Mouse (Mus musculus): ENCODE results near the gene Rcn3. TPM values are rescaled to one million over a fixed set of nuclear protein-coding genes. Genes with fewer than 3 reads are reported as not detected.
A peak's percentile ranks its signal among the peaks of the same experiment; 100 is the strongest.
"Not testable (repeated sequence)": the region's sequence is repeated elsewhere in the genome, so short reads cannot be mapped to it uniquely, and the experiment has no call there.

The Rcn3 gene
- total and polyA plus RNA-seq, 3 experiments: 16.0 to 43.0 TPM; not detected in 1

GRCm38 (mm10) chr7:45111940-45112339 lies 19.9 kb upstream of the Rcn3 start:
- no peak overlapping the region for H3K27ac ChIP-seq (ENCODE audit: control insufficient read depth, low read depth, low read length)
- DNase-seq (ENCODE audit: low read depth, low spot score): no peak
- H3K9ac ChIP-seq (ENCODE audit: control insufficient read depth, low read depth, low read length, poor library complexity, severe bottlenecking): no peak overlapping the region
- TF ChIP-seq GABPA (IDR thresholded peaks at IDR 0.05; ENCODE audit: low read depth, low read length) (no peak), CHD1 (IDR thresholded peaks at IDR 0.05; ENCODE audit: low read depth, low read length) (no peak), SMC3 (IDR thresholded peaks at IDR 0.05; ENCODE audit: low read depth, low read length) (no peak), MAZ (IDR thresholded peaks at IDR 0.05; ENCODE audit: low read depth, low read length) (no peak), ZKSCAN1 (IDR thresholded peaks at IDR 0.05; ENCODE audit: low read depth, low read length) (no peak), ZNF384 (IDR thresholded peaks at IDR 0.05; ENCODE audit: low read depth, low read length) (no peak), USF1 (IDR thresholded peaks at IDR 0.05; ENCODE audit: low read depth, low read length) (no peak), MXI1 (IDR thresholded peaks at IDR 0.05; ENCODE audit: low read depth, low read length) (no peak), EP300 (IDR thresholded peaks at IDR 0.05; ENCODE audit: low read depth in 1 of 2, low read length in 2 of 2) (no peak), POLR2AphosphoS2 (IDR thresholded peaks at IDR 0.05; ENCODE audit: low read length) (no peak), TCF12 (IDR thresholded peaks at IDR 0.05; ENCODE audit: low read depth, low read length) (no peak), MAX (IDR thresholded peaks at IDR 0.05; ENCODE audit: low read length) (no peak), POLR2A (IDR thresholded peaks at IDR 0.05; ENCODE audit: control insufficient read depth in 1 of 2, insufficient read depth in 1 of 2, low read depth in 1 of 2, low read length in 2 of 2, poor library complexity in 1 of 2) (no peak)
- peaks cover 0 to 5% of the 10 kb centered on the region in 2 experiments; a peak in 2 of 4 replicates for H3K36me3 ChIP-seq (ENCODE audit: control insufficient read depth in 1 of 2, insufficient read depth in 2 of 2, low read length in 2 of 2)
- H3K27me3 ChIP-seq (ENCODE audit: control insufficient read depth in 1 of 2, insufficient read depth in 2 of 2, low read length in 2 of 2): no peaks in the 10 kb centered on the region
- H3K79me2 ChIP-seq (ENCODE audit: control insufficient read depth, insufficient read depth, low read length, poor library complexity): no peaks in the 10 kb centered on the region
- H3K9me3 ChIP-seq (replicated peaks; ENCODE audit: insufficient read depth, low read length): no peaks in the 10 kb centered on the region
- H3K4me3 ChIP-seq (ENCODE audit: control insufficient read depth in 1 of 2, insufficient read depth in 1 of 2, low read depth in 2 of 2, low read length in 2 of 2): no peak overlapping the region
- H3K4me1 ChIP-seq (ENCODE audit: control insufficient read depth in 1 of 2, insufficient read depth in 2 of 2, low read length in 2 of 2): peaks cover 5 to 26% of the 10 kb centered on the region in 2 experiments

GRCm38 (mm10) chr7:45110089-45110488 lies 18.1 kb upstream of the Rcn3 start:
- H3K9me3 ChIP-seq (replicated peaks; ENCODE audit: insufficient read depth, low read length); H3K9ac ChIP-seq (ENCODE audit: control insufficient read depth, low read depth, low read length, poor library complexity, severe bottlenecking); H3K27me3 ChIP-seq (ENCODE audit: control insufficient read depth in 1 of 2, insufficient read depth in 2 of 2, low read length in 2 of 2); DNase-seq (ENCODE audit: low read depth, low spot score); H3K79me2 ChIP-seq (ENCODE audit: control insufficient read depth, insufficient read depth, low read length, poor library complexity); H3K4me3 ChIP-seq (ENCODE audit: control insufficient read depth in 1 of 2, insufficient read depth in 1 of 2, low read depth in 2 of 2, low read length in 2 of 2); H3K27ac ChIP-seq (ENCODE audit: control insufficient read depth, low read depth, low read length); H3K36me3 ChIP-seq (ENCODE audit: control insufficient read depth in 1 of 2, insufficient read depth in 2 of 2, low read length in 2 of 2): not testable (repeated sequence)
- peaks cover 5 to 26% of the 10 kb centered on the region in 2 experiments for H3K4me1 ChIP-seq (ENCODE audit: control insufficient read depth in 1 of 2, insufficient read depth in 2 of 2, low read length in 2 of 2)

- H3K36me3 ChIP-seq (ENCODE audit: control insufficient read depth in 1 of 2, insufficient read depth in 2 of 2, low read length in 2 of 2): no peaks in the 10 kb centered on the region; a peak in 1 of 4 replicates
- no peak overlapping the region for H3K27ac ChIP-seq (ENCODE audit: control insufficient read depth, low read depth, low read length)
- no peaks in the 10 kb centered on the region for H3K9me3 ChIP-seq (replicated peaks; ENCODE audit: insufficient read depth, low read length)
- no peak overlapping the region for H3K4me3 ChIP-seq (ENCODE audit: control insufficient read depth in 1 of 2, insufficient read depth in 1 of 2, low read depth in 2 of 2, low read length in 2 of 2)
- H3K4me1 ChIP-seq (ENCODE audit: control insufficient read depth in 1 of 2, insufficient read depth in 2 of 2, low read length in 2 of 2): peaks cover 2 to 15% of the 10 kb centered on the region in 2 experiments; a peak in 3 of 4 replicates
- H3K79me2 ChIP-seq (ENCODE audit: control insufficient read depth, insufficient read depth, low read length, poor library complexity): no peaks in the 10 kb centered on the region
- no peak overlapping the region for H3K9ac ChIP-seq (ENCODE audit: control insufficient read depth, low read depth, low read length, poor library complexity, severe bottlenecking)
- TF ChIP-seq CHD1 (IDR thresholded peaks at IDR 0.05; ENCODE audit: low read depth, low read length) (no peak), TBP (IDR thresholded peaks at IDR 0.05; ENCODE audit: low read depth, low read length) (no peak), RAD21 (IDR thresholded peaks at IDR 0.05; ENCODE audit: low read depth, low read length) (no peak), ZNF384 (IDR thresholded peaks at IDR 0.05; ENCODE audit: low read depth, low read length) (peak; percentile 90), E2F4 (IDR thresholded peaks at IDR 0.05; ENCODE audit: borderline replicate concordance, low read depth, low read length) (no peak), NRF1 (IDR thresholded peaks at IDR 0.05; ENCODE audit: insufficient read depth, low read depth, low read length, poor library complexity, severe bottlenecking) (no peak), MAX (IDR thresholded peaks at IDR 0.05; ENCODE audit: low read length) (no peak), RCOR1 (IDR thresholded peaks at IDR 0.05; ENCODE audit: low read depth, low read length) (peak; percentile 51; the same call in 1 of the 2 replicates), KAT2A (conservative IDR thresholded peaks at IDR 0.05; ENCODE audit: low read depth, low read length) (no peak)
- H3K27me3 ChIP-seq (ENCODE audit: control insufficient read depth in 1 of 2, insufficient read depth in 2 of 2, low read length in 2 of 2): no peaks in the 10 kb centered on the region
- DNase-seq (ENCODE audit: low read depth, low spot score): peak; percentile 50
Measured at GRCm38 (mm10) chr7:45107052-45107645, 15.1 kb upstream of the Rcn3 start.

Data from MEL (cell line).